Mouse (Mus musculus) T-helper 1 cell (primary cell): ENCODE measurements around the gene Idua.

Experiments
- in situ Hi-C: fragments of 300-600 bp; cut with MboI, MseI; formaldehyde crosslinking; loops from one replicate; pipeline ENCODE4 v1.15.1; 2025; ENCODE audit warnings: high pct_unique_total_duplicates

The Idua gene

DNA sequence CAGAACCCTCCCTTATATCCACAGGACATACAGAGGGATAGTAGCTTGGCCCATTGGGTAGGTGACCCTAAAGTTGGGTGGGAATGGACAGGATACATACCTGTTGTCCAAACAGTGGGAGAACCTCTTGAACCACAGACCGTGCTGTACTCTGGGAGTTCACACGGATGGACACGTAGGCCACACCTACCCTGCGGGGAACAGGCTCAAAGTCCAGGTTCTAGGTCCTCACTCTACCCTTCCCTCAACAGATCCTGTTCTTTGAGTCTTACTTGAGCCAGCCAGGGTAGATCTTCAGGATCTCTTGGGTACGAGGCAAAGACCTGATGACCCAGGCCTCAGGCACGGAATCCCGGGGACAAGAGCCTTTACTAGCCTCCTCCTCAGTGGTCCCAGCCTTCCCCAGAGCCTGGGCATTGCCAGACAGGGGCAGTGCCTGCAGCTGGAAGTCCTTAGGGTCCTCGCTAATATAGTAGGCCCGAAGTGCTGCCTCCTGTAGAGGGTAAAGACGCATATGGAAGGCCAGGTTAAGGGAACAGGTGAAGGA is 5.6 kb upstream of the Idua start:
- in situ Hi-C loops = no loop called here

DNA sequence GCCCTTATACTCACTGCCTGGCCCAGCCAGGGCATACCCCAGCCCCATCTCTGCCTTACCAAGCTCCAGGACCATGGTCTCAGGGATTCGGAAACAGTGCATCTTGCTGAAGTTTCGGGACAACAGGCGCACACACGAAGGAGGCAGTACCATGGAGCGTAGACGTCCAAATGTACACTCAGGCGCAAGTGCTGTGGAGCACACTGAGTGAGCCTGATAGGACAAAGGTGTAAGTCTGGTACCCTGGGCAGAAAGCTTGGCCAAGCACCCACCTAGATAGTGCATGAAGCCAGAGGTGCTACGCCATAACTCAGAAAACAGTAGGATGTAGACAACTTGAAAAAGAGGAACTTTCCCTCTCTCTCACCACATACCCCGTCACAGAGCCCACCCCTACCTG is 4.8 kb upstream of the Idua start:
- in situ Hi-C loops = no loop called here

DNA sequence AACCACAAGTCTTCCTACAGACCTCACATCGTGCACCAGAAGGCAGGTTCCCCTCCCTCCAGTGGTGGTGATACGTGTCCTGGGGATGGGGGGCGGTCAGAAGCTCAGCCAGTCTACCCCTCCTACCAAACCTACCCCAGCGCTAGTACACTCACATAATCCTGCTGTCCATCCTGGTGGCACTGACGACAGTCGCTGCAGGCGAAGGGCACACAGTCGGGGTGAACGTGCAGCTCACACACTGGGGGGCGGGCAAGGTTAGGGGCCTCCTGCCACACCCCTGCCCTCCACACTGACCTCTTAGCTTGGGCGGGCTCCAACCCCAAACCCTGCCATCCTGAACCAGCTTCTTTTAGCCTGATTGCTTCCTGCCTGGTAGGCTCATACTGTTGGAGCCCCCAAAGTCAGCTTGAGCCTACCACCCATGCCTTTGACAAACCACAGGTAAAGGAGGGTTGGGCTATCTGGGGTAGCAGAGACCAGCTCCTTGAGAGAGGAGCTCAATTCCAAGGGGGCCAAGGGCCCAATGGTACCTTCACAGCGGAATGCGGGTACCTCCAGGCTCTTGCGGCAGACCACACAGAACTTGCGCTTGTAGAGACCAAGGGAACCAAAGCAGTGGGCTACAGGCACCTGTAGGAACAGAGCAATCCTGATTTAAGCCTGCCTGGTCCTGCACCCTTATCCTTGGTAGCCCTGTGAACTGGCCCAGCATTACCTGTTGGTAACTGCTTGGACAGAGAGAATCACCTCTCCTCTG is 4.1 kb upstream of the Idua start:
- in situ Hi-C loops = no loop called here

DNA sequence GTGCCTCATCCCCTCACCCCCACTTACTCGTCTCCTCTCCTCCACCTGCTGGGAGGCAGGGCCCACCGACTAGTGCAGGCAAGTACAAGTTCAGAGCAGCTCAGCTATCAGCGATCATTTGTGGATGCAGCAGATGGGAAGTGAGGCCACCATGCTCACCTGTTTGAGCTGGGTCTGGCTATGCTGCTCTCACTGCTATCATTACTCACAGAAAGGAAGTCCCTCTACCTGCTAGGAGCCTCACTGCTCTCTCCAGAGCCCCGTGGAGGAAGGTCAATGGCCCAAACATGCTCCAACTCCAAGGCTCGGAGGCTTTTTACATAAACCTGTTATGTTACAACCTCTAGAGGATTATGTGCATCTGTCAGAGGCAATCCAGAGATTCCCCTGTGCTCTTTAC is 2.7 kb upstream of the Idua start:
- in situ Hi-C loops = no loop called here

DNA sequence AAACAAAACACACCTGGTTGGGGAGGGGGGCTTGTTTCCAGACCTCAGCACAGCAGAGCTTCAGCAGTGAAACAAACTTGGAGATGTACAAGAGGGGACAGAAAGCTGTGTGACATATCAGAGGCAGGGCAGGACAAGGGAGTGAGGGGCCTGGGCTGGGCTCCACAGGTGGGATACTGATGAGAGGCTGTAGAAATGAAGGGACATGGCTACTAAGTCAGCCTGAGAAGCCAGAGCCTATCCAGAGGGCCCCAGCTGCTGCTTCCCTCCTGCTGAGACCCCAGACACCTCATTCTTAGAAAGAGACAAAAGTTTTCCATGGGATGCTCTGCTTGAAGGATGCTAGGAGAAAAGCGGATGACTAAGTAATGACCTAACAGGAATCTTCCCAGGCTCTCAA is 1.5 kb upstream of the Idua start:
- in situ Hi-C loops = no loop called here

DNA sequence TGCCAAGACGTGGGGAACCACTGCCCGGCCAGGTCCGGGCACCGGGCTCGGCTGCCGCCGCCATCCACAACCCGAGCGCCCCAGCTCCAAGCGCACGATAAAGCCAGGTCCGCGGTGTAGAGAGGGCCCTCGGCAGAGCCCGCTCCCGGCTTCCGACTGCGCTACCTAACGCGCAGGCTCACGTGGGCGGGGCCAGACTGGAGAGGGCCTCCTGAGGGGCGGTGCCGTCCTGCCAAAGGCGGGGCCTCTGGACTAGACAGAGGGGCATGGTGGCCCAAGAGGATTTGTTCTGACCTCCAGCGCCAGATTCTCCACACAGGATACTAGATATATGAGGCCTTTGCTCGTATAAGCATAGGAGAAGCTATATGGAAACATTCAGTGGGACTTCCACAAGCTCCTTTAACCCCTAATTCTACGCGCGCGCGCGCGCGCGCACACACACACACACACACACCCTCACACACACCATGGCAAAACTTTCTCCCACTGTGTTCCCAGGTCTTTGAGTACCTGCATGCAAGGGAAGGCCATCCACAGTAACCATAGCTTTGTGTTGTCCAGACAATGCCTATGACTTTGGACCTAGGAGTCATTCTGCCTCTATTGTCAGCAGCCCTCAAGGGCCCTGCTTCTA is 619 bp downstream of the Idua start:
- in situ Hi-C loops = no loop called here

DNA sequence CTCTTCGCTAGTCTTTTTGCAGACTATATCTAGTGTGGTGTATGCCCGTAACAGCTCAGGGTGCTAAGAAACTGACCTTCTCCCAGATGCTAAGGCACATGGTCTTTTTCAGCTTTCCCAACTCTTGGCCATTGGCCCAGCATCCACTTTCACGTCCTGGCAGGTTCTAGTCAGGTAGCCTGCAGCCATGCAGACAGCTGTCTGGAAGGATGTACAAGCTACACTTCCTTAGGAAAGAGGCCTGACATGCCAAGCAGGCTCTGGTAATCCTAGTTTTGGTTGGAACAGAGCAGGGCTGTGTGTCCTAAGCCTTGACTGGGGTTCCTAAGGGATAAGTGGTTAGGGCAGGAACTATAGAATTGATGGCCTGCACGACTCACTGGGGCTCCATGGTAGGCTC is 2.6 kb downstream of the Idua start:
- in situ Hi-C loops = no loop called here

DNA sequence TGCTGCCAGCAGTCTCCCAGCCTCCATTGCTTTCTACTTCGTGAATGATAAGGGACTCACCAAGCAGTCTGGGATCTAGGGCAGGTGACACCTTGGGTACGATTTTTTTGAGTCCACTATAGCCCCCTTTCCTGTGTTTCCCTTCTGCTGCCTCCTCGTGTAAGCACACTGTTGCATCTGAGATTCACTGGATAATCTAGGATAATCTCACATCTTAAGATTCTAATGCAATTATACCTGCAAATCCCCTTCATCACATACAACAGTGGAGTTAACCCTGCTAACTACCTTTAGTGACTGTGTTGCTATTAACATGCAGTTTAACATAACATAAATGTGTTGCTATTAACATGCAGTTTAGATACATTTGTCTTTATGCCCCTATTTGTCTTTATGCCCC is 4.9 kb downstream of the Idua start:
- in situ Hi-C loops = no loop called here

DNA sequence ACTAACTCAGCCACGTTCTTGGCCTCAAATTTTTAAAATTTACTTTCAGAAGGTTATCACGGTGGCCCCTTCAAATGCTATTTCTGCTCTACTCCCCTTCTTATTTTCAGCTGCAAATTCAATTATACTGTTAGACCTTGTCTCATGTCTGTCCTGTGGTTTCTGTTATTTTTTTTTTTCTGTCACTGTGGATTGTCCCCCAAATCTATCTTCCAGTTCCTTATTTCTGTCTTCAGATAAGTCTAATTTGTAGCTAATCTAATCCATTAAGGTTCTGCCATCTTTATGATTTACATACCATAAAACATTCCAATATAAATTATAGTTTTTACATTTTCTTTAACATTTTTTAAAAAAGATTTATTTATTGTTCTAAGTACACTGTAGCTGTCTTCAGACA is 7.2 kb downstream of the Idua start:
- in situ Hi-C loops = no loop called here

DNA sequence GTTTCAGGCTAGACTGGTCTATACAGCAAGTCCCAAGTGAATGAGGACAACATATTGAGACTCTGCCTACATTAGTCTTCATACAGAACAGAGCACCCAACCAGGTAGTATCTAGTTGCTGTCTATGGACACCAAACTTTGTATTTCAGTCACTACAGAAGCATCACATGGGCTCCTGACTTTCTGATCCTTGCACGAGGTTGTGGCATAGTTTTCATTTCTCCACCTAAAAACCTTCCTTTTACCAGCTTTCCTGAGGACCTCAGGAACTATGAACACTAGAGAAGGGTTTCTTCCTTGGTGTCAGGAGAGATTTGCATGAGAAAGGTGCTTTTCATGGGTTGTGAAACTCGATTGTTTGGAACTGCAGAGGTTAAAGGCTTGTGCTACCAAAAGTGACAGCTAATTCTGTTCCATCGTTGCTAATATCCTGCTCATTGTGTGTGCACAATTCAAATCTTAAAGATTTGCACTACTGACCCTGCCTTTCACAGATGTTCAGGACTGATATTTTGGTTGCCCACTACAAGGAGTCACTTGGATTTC is 8.3 kb downstream of the Idua start:
- in situ Hi-C loops = no loop called here

DNA sequence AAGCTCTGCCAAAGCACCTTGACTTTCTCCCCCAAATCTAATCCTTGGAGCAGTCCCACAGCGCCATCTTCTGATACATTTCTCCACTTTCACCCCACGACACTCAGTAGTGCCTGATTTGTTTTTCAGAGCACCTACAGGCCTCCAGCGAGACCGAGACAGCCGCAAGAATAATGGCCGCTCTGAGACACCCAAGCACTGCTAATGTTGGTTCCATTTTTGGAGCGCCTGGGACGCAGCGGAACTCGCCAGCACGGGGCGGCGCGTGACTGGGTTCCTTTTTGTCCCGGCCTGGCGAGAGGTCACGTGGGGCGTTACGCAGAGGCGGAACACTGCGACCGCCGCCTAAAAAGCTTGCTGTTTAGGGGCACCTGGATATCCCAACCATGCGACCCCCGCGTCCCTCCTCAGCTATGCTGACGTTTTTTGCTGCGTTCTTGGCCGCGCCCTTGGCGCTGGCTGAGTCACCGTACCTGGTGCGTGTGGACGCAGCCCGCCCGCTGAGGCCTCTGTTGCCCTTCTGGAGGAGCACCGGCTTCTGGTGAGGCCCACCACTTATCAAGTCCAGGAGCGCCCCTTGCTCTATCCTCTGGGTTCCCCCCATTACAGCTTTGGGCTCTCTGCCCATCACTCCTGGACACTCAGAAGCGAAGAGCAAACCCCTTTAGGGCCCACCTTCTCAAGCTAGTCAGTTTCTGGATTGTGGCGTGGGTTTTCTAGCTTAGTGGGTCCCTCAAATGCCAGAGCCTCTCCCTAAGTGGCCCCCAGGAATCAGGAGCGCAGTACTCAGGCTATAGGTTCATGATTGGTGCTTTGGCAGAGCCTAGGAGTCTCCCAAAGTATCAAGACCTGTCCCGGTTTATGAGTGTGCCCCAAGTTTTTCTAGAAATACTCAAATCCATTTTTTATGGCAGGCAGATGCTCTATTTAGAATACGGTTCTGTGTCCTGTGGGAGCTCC is 9.1 kb downstream of the Idua start, which contains the start of gene Dgkq:
Gene Dgkq, minus strand, starts transcription at position 696 of the 960 bp plus-strand sequence.
- in situ Hi-C loops = no loop called here

DNA sequence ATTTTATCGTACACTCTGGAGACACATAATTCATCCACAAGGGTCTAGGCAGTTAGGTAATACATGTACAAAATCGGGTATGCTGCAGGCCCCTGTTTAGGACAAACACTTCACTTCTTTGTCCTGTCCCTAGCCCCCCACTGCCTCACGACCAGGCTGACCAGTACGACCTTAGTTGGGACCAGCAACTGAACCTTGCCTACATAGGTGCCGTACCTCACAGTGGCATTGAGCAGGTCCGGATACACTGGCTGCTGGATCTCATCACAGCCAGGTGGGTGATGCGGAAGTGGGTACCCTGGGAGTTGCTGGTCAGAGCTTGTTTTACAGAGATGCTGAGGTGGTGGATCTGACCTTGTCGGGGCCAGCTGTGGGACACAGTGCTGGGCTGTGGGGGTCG is 9.9 kb downstream of the Idua start:
- in situ Hi-C loops = no loop called here

DNA sequence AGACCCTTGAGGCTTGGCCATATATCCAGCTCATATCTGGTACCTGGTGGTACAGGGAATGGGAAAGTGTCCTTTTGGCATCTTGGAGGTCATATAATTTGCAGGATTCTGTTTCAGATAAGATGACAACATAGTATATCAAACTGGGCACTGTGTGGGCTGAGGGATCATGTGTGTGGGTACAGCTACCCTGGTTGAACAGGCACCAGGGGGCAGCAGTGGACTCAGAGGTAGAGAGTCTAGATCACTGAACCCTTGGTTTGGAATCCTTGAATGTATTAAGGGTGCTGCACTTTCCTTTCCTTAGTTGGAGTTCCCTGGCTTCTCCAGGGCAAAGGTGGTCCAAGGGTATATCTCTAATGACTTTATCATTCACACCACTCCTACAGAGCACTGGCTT is 10.7 kb downstream of the Idua start:
- in situ Hi-C loops = no loop called here

DNA sequence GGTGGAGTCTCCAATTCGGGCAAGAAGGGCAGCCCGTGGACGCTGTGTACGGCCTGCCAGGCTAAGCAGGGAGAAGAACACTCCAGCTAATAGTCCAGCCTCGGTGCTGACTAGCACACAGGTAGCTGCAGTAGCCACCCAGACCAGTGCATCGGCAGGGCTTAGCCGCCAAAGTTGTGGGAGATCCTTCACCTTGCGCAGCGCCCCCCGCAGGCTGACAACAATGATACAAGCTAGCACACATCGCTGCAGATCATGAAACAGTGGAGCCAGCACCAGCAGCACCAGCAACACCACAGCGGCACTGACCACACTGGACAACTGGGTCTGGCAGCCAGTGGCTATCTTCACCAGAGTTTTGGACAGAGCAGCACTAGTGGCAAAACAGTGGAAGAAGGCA is 11.6 kb downstream of the Idua start:
- in situ Hi-C loops = no loop called here

DNA sequence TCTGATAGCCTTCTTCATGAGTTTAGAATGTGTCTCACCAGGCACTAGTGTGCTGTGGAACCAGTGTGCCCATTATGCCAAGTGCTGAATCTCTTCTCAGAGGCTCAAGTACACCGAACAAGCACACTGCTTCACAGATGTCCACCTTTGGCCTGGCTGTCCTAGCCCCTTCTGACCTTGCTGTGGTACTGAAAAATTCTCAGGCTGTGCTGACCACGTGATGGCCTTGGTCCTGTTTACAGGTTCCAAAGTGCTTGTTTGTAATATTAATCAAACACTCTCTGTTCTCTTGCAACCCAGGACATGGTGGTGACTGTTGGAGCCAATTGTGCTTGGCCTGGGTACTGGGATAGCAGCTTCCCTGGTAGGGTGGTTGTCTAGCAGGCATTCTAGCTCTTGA is 14.5 kb downstream of the Idua start:
- in situ Hi-C loops = no loop called here

DNA sequence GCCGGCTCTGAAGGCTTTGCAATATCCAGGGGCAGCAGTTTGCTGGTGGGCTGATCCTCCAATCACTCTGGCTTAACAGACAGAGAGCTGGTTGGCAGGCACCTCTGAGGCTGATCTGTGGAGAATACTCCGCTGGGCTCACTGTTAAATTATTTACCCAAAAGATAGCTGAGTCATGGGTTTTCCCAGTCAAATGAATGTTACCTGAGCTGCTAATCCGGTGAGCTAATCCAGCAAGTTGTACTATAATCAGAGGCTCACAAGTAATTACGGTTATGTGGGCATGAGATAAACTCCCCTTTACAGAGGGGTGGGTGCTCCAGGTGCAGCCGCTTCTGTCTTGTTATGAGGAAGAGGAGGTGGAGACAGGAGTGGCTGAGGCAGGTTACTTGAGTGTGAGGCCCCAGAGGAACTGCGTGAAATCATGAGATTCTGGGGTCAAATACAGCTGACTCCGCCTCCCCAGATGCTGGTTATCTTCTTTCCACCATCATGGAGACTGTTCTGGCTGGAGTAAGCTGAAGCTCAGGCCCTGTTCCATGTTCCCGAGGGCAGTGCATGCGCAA is 15.2 kb downstream of the Idua start, which contains the start of gene Slc26a1:
Gene Slc26a1, minus strand, starts transcription at position 319 of the 566 bp plus-strand sequence.
- in situ Hi-C loops = no loop called here

DNA sequence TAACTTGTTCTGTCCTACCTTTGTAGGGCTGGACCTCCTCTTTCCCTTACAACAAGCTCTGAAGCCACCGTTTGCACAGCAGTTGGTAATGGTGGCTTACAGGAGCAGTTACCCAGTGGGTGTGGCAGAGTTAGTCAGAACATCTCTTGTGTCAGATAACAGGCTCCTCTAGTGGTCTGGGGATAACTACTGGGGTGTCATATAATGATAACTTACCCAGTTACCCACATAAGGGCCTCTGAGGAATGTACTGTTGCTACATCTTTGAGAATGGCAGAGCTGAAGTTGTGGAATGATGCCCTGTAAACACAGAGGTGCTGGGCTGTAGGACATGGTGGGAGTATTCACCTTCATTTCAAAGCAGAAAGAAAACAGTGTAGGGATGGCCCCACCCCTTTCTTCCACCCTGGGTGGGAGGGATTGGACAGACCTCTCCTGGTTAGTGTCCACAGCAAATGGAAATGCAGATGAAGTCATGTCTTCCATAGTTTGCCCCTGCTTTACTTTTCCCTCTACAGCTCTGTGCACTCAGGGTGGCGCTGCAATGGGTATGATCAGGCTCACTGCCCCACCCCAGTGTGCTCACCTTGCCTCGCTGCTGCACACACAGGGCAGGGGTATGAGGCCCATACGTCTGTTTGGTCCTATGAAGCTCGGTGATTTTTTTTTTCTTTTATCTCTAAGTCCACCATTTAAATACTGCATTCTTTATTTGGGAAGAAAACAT is 16.8 kb downstream of the Idua start:
- in situ Hi-C loops = no loop called here

DNA sequence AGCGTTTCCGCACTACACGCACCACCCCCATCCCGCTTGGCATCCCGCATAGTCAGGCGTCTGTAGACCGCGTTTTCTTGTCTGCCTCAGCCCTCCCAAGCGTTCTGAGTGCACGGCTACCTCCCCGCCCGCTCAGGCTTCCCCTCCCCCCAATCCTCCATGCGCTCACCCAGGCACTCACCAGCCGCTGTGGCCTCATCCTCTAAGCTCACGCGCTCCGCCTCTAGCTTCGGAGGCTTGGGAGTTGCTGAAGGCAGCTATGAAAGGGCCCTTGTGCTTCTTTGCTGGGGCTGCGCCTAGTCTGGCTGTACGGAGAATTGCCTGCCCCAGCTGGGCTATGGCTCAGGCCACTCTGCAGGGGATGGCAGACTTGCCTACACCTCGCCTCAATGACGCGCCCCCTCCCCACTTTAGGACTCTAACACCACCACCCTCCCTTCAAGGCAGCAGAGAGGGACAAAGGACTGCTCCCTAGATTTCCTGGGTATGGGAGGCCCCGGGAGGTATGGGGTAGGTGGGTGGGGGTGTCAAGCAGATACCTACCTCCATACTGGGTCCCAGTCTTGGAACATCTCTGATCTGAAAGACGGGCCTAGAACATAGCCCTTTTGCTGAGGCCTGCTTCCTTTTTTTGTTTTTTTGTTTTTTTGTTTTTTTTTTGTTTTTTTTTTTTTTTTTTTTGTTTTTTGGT is 17.6 kb downstream of the Idua start:
- in situ Hi-C loops = no loop called here

DNA sequence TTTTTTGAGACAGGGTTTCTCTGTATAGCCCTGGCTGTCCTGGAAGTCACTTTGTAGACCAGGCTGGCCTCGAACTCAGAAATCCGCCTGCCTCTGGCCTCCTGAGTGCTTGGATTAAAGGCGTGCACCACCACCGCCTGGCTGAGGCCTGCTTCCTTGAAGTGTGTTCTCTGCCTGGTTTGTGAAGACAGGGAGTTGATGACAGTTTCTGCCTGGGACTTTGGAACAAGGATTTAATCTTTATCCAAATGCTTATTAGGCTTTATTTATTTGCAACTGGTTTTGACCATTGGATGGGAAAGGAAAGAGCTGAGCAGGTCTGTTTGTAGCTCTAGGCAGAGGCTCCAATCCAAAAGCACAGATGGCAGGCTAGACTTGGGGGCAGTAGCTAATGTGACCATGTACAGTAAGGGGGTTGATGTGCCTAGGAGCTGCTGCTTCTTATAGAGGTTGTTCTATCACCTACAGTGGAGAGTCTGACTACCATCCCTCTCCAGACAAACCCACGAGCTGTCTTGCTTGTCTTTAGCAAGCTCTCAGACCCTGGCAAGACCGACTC is 18.2 kb downstream of the Idua start:
- in situ Hi-C loops = no loop called here

DNA sequence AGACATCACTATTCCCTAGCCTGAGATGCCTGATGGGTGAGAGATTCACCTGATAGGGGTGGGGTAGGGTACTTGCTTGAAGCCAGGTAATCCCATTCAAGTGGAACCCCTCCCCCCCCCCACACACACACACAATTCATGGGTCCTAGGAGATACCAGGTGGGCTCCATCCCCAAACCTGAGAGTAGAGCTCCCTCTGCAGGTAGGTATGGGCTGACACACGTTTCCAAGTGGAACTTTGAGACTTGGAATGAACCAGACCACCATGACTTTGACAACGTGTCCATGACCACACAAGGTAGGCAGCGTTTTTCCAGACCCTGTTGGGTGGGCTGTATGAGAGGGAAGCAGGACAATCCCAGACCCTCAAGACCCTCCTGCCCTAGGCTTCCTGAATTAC is 19.8 kb downstream of the Idua start:
- in situ Hi-C loops = no loop called here
